Mouse (Mus musculus) adrenal gland, postnatal 10 days (tissue): ENCODE results near the gene Dhrs13. TPM values are rescaled to one million over a fixed set of nuclear protein-coding genes. Genes with fewer than 3 reads are reported as not detected.

Source experiments
- DNase-seq: peaks from one replicate; pipeline ENCODE4 v3.0.0; 2021; ENCODE audit warnings: mixed read lengths
- long read RNA-seq, 2 experiments: library from polyadenylated mRNA; stranded (forward); transcript quantifications; one replicate each; pipeline ENCODE4 v2.0.0; 2021
- total RNA-seq, 2 experiments: library from RNA; stranded (reverse); gene quantifications; 2 replicates each; pipeline ENCODE4 v1.2.3; 2021

Gene Dhrs13
- total RNA-seq = 10 to 100 TPM in 1 of 2 experiments, 1 to 10 TPM in 1; 8.6 to 10.4 TPM
- long read RNA-seq, experiment 1, transcript Dhrs13-201 (5 exons, 1,779 nt) = major isoform, 11 of 13 reads
- long read RNA-seq, experiment 1, partial matches to known transcripts = 1 of 13 reads
- long read RNA-seq, experiment 1, other reads (novel, unspliced or antisense) = 0 of 13 reads
- long read RNA-seq, experiment 2, transcript Dhrs13-201 (5 exons, 1,779 nt) = major isoform, 10 of 10 reads
- long read RNA-seq, experiment 2, partial matches to known transcripts = 0 of 10 reads
- long read RNA-seq, experiment 2, other reads (novel, unspliced or antisense) = 0 of 10 reads

DNA sequence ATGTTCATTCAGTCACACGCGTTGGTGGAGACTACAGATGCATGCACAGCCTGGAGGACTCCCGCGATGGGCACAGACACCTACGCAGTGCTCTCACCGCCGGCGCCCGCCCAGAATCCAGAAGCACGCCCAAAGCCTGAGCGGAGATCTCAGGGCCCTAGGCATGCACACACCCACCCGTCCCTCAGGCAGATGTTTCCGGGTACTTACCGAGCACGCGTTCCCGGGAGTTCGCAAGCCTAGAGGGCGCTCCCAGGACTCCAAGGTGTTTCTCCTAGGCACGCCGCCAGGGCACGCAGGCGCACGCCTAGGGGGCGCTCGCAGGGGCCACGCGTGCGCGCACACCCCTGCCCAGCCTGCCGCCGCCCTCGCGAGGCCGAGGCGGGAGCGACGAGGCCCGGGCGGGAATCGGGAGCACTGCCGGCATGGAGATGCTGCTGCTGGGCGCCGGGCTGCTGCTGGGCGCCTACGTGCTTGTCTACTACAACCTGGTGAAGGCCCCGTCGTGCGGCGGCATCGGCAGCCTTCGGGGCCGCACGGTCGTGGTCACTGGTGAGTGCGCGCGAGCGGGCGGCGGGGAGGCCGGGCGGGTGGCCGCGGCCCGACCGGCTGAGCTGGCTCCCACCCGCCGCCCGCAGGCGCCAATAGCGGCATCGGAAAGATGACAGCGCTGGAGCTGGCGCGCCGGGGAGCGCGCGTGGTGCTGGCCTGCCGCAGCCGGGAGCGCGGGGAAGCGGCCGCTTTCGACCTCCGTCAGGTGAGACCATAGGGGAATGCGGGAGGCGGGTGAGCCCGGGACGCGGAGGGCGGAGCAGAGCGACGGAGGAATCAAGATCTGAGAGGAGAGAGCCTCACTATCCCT lies at the start of gene Dhrs13:
Gene Dhrs13, plus strand, starts transcription at position 334 of the 862 bp plus-strand sequence.
- DNase-seq = peak; percentile 97

GRCm38 (mm10) chr11:77982441-77982905 lies 49.6 kb upstream of the Dhrs13 start, which contains the start of gene Phf12:
Phf12 (plus strand) TSS chr11:77982754.
- DNase-seq = peak; percentile 100

DNA sequence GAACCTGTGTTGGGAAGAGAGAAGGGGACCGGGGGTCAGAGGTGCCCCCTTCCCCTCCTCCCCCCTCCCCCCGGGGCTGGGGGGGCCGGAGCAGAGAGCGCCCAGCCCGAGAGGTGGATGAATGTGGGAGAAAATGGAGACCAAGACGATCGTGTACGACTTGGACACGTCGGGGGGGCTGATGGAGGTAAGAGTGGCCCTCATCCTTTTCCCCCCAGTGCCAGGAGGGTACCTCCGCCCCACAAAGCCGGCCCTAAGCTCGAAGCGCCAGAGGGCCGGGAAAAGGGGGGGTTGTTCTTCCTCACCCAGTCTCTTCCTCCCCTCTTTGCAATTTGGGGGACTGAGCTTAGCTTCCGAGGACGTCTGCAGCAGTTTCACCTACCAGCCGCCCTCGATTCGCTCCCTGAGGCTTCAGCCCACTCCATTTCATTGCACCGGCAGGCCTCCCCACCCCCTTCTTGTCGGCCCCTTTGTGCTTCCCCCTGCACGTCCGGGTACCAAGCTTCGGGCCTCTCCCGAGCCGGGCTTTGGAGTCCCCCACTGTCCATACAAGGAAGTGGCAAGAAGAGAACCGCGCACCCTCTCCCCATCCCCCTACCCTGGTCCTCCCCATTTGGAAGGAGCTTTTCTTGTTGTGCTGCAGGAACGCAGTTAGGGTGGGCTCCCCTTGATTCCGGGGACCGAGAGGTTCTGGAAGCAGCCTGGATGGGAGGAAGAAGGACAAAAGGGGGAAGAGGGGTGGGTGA lies 48.7 kb upstream of the Dhrs13 start:
- peak; percentile 71 for DNase-seq

DNA sequence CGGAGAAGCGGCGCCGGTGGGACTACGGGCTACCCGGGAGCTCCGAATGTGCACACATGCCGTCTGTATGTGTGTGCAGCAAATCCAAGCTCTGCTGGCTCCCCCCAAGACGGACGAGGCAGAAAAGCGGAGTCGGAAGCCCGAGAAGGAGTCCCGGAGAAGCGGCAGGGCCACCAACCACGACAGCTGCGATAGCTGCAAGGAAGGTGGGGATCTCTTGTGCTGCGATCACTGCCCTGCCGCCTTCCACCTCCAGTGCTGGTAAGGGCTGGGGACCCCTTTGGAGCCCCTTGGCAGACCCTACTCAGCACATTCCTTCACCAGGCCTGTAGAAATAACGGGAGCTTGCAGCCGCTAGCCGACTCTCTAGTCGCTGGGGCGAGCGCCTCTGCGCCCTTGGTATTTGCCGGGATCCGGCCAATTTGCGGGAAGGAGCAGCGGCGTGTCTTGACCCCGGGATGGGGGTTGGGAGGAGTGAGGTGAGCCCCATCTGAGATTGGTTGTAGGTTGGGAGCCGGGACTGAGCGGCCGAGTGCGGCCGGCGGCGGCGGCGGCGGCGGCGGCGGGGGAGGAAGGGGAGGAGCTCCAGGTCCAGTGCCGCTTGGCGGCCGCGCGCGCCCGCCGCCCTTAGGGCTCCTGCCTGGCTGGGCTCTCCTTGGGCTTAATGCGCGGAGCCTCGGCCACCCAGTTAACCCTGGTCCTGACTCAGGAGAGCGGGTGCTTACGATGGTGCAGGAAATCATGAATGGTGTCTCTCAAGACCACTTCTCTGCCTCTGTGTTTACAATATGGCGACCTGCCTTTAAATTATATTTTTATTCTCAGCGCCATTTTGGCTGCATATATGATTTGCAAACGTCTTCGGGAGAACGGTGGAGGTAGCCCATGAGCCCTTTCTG lies 47.9 kb upstream of the Dhrs13 start:
- peak; percentile 84 for DNase-seq

GRCm38 (mm10) chr11:77984836-77985231 lies 47.2 kb upstream of the Dhrs13 start:
- peak; percentile 77 for DNase-seq

DNA sequence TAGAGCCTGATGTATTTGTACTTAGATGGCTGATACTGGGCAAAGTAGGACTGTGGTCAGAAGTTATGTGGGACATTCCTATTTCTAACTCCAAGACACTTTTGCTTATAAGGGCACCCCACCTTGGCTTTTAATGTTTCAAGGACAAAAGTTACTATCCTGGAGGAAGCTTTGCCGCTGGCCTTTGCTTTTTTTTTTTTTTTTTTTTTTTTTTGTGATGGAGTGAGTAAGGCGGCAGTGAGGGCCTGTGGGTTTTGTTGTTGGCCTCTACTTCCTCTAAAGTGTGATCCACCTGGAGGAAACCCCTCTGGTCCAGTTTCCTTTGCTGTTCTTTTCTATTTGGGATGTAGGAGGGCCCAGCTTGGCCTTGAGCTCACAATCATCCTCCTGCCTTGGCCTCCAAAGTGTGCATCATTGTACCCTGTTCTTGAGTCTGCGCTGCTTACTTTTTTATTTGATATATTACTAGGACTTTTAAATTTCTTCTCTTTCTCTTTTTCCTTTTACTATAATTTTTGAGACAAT lies 46.5 kb upstream of the Dhrs13 start:
- no peak for DNase-seq

DNA sequence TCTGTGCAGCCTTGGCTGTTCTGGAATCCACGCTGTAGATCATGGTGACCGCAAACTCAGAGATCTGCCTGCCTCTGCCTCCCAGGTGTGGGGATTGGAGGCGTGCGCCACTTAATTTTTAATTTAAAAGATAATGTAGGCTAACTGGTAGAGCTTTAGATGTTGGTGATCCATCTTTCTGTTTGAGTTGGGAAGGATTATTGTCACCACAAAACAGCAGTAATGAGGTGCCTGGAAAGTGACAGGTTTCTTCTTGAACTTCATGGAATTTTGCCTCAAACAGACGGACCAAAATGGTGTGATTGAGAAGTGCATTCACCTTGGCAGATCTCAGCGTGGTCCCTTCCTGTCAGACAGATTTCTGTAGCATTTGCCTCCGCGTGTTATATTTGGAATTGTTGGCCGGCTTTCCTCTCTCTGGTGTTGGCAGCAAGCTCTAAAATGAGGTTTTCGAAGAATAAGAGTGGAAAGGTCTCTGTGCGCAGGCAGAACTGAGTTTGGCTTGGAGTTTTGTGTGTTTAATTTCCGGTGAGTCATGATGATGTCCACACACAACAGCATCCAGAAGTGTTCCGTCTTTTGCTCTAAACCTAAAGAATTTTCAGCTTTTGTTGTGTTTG lies 42.9 kb upstream of the Dhrs13 start:
- no peak for DNase-seq

DNA sequence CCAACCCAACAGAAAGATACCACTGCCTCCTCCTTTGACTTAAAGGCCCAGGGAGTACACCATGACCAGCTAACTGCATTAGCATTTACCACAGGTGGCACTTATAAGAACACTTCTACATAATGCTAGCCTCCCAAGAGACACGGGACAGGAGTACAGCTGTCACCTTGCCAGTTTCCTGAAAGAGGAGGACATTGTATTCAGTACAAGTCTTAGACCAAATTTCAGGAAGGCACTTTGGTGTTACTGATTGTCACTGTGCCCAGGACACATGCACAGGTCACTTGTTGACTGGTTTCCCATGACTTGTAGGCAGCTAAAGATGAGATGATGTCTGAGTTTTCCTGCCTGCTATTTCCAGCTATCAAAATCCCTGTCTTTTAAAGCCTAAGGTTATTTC lies 36.5 kb upstream of the Dhrs13 start:
- no peak for DNase-seq

DNA sequence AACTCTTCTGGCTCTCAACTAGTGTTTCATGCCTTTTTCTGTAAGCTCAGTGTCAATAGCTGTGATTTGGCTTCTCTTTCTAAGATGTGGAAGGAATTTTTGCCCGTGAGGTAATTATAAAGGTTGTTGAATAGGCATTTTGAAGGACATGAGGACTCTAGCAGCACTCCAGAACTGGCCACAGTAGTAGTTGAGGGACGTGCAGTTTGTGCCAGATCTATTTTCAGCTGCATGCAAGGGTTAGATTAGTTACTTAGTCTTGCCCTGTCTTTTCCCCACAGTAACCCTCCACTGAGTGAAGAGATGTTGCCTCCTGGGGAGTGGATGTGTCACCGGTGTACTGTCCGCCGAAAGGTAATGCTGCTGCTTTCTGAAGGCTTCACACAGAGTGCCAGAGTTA lies 25.6 kb upstream of the Dhrs13 start:
- DNase-seq = no peak

DNA sequence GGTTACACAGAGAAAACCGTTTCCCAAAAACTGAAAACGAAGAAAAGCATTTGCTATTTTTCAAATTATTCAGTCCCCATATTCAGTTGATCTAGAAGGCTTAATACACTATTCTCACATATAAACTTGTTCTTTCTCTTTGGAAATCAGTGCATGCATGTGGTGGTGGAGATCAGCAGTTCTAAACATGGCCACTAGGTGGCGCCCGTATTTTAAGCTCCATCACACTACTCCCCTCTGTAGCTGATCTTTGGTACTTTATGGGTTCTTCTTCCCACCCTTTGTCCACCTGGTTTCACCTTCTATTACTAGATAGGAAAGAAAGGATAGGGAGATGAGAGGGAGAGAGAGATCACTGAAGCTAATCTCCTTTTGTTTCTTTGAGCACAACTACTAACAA lies 12.4 kb upstream of the Dhrs13 start:
- DNase-seq = peak; percentile 83

DNA sequence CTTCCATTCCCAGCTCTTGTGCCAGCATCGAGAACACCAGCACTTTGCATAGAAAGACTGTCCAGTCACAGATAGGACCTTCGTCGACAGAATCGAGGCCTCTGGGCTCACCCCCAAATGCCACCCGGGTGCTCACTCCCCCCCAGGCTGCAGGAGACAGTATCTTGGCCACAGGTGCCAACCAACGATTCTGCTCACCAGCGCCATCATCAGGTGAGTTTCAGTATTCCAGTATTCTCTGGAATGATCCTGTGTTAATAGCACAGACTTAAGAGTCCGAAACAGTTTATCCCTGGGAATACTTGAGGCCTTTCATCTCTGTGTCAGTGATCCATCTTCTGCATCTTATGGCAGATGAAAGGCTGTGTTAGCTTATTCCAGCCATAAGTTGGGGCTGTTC lies 8.5 kb upstream of the Dhrs13 start:
- DNase-seq = peak; percentile 57

- no peak for DNase-seq
Measured at GRCm38 (mm10) chr11:78029240-78029639, 2.8 kb upstream of the Dhrs13 start.

GRCm38 (mm10) chr11:78030600-78030999 lies 1.5 kb upstream of the Dhrs13 start:
- no peak for DNase-seq

DNA sequence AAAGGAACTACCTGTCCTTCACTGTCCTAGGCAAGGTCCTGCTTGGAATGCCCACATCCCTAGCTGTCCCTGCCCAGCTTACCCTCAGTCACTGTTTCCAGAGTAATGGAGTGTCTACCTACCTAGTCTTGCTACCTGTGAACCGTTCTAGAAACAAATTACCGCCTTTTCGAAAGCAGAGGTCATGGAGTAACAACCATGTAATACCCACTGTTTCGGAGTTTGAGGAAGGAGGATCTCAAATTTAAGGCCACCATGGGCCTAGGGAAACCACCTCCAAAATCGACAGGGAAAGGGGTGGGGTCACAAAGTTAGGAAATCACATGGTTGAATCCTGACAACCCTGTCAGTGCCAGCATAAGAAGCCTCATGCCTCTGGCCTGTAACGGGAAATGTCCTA lies 691 bp upstream of the Dhrs13 start:
- no peak for DNase-seq

DNA sequence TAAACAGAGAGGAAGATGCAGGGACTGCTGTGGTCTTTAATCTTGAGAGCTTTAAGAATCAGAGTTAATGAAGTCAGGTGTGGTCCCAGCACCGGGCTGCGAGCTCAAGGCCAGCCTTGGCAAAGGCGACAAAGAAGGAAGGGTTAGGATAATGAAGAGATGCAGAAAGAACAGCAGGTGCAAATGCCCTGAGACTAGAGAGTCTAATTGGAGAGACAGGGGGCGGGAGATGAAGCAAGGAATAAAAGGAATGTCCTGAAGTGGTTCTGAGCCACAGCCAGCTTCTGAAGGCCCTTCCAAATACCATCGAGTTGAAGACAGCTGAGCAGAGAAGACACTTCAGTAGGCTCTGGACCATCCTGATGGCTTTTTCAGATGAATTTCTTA lies 722 bp downstream of the Dhrs13 start:
- DNase-seq = no peak

- DNase-seq = peak; percentile 46
Measured at GRCm38 (mm10) chr11:78033931-78034617, 2.0 kb downstream of the Dhrs13 start.

- no peak for DNase-seq
Measured at GRCm38 (mm10) chr11:78036791-78037190, 4.7 kb downstream of the Dhrs13 start.

- peak; percentile 82 for DNase-seq
Measured at GRCm38 (mm10) chr11:78037831-78038752, 6.0 kb downstream of the Dhrs13 start, which contains the start of gene Flot2. Flot2 (plus strand) TSS chr11:78037931.

GRCm38 (mm10) chr11:78040878-78041277 lies 8.8 kb downstream of the Dhrs13 start:
- no peak for DNase-seq
